Mouse (Mus musculus): ENCODE results near the gene H2-Q6.
"Not testable (repeated sequence)": the region's sequence is repeated elsewhere in the genome, so short reads cannot be mapped to it uniquely, and the experiment has no call there.

- not testable (repeated sequence) for TF ChIP-seq CTCF, EP300 (IDR thresholded peaks at IDR 0.05)
Measured at GRCm38 (mm10) chr17:35423131-35423810, 1.4 kb upstream of the H2-Q6 start.
